Mouse (Mus musculus) cerebellum, adult 18-20 months (tissue): Measurements from ENCODE around the gene Ctdsp1.

Source experiments
- DNase-seq, 2 experiments: peaks; one replicate each; pipeline ENCODE4 v3.0.0; 2021

Ctdsp1 gene

GRCm38 (mm10) chr1:74390924-74391748 lies at the start of gene Ctdsp1:
TSS of gene Ctdsp1 (plus strand) at chr1:74391509.
- DNase-seq = peak; percentile 95 to 97

GRCm38 (mm10) chr1:74341898-74342297 lies 49.4 kb upstream of the Ctdsp1 start:
- no peak for DNase-seq

GRCm38 (mm10) chr1:74342308-74342707 lies 49.0 kb upstream of the Ctdsp1 start:
- no peak for DNase-seq

GRCm38 (mm10) chr1:74343161-74343560 lies 48.1 kb upstream of the Ctdsp1 start:
- DNase-seq = no peak

GRCm38 (mm10) chr1:74344163-74344916 lies 47.0 kb upstream of the Ctdsp1 start:
- no peak for DNase-seq

- DNase-seq = no peak
Measured at GRCm38 (mm10) chr1:74351185-74351769, 40.0 kb upstream of the Ctdsp1 start.

GRCm38 (mm10) chr1:74352532-74353096 lies 38.7 kb upstream of the Ctdsp1 start:
- no peak for DNase-seq

GRCm38 (mm10) chr1:74353453-74354229 lies 37.7 kb upstream of the Ctdsp1 start:
- DNase-seq = no peak

GRCm38 (mm10) chr1:74357531-74357930 lies 33.8 kb upstream of the Ctdsp1 start:
- no peak for DNase-seq

GRCm38 (mm10) chr1:74359952-74360517 lies 31.3 kb upstream of the Ctdsp1 start:
- DNase-seq = no peak

- peak; percentile 78 for DNase-seq
Measured at GRCm38 (mm10) chr1:74361812-74362211, 29.5 kb upstream of the Ctdsp1 start, which contains the start of gene Catip. TSS of gene Catip (plus strand) at chr1:74362108.

GRCm38 (mm10) chr1:74362325-74363229 lies 28.7 kb upstream of the Ctdsp1 start:
- DNase-seq = no peak

GRCm38 (mm10) chr1:74363437-74363836 lies 27.9 kb upstream of the Ctdsp1 start:
- no peak for DNase-seq

GRCm38 (mm10) chr1:74364270-74364669 lies 27.0 kb upstream of the Ctdsp1 start:
- no peak for DNase-seq

- DNase-seq = peak; percentile 43 to 49
Measured at GRCm38 (mm10) chr1:74367886-74368645, 23.2 kb upstream of the Ctdsp1 start.

- DNase-seq = no peak
Measured at GRCm38 (mm10) chr1:74370040-74370439, 21.3 kb upstream of the Ctdsp1 start.

GRCm38 (mm10) chr1:74373372-74373771 lies 17.9 kb upstream of the Ctdsp1 start:
- DNase-seq = no peak

GRCm38 (mm10) chr1:74374980-74375379 lies 16.3 kb upstream of the Ctdsp1 start, which contains the start of gene Slc11a1:
TSS of gene Slc11a1 (plus strand) at chr1:74375195.
- no peak for DNase-seq

- no peak for DNase-seq
Measured at GRCm38 (mm10) chr1:74375561-74375960, 15.7 kb upstream of the Ctdsp1 start.

- DNase-seq = no peak
Measured at GRCm38 (mm10) chr1:74376396-74376795, 14.9 kb upstream of the Ctdsp1 start.
